Mouse (Mus musculus) mouse trophoblast stem cell (cell line): Measurements from ENCODE around the gene Gm20388.

Source experiments
- in situ Hi-C, 2 experiments: fragments of 300-500 bp; cut with MseI, MboI; formaldehyde crosslinking; loops; 2 replicates in 1 of 2; 3 replicates in 1 of 2; pipeline ENCODE4 v1.15.1; 2025

The Gm20388 gene

GRCm38 (mm10) chr8:122349357-122350297, 2439.0 kb downstream of the Gm20388 start:
- in situ Hi-C loops: no loop called here

GRCm38 (mm10) chr8:122350309-122351089, 2439.9 kb downstream of the Gm20388 start:
- in situ Hi-C loops: no loop called here

DNA sequence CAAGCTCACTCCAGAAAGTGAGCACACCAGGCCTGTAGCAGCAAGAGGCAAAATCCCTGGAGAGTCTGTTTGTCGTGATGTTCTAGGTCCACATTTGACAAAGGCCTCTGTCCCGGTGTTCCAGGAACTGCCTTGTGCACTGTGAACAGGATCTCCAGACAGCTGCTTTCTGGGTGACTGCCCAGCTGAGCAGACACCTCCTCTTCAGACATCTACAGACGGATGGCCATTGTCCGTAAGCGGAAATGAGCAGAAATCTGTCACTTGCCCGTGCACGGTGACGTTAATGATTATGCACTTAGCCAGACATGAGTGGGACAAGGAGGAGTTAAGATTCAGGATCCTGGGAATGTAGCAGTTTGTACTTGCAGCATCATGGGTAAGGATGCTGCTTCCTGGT, 2443.5 kb downstream of the Gm20388 start:
- in situ Hi-C loops: no loop called here

DNA sequence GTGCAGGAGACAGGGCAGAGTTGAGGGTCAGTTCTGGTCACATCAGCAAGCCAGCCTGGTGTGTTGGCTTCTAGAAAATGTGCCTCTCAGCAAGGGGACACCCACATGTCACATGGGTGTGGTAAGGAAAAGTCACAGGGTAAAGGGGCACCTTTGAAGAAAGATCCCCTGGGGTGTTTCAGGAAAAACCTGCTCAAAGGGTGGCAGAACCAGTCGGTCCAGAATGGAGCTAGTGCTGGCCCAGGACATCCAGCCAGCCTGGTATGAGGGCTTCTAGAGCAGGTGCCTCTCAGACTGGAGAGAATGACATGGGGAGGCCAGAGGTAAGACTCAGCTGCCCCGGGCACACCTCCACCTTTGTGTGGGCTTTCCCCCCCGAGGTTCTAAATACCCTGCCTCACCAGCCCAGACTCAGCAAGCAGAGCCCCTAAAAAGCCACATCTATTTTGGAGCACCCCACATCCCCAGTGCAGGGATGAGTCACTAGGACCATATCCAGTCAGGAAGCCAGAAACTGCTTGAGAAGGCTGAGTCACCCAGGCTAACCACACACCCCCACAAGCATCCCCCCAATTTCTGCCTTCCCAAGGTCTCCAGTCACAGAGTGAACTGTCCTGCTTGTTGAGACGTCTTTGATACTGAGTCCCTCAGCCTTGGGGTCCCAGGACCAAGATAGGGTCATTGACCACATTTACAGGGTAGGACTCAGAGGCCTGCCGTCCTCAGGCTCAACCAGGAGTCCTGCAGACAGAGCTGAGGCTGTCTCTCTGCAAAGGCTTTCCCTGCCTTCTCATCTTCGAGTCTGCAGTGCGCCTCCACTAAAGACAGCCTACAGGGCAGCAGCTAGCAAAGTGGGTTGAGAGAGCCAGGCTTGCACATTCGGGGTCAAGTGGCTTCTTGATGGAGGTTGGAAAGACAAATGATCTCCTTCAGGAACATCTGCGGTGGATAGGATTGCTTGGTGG, 2445.3 kb downstream of the Gm20388 start:
- in situ Hi-C loops: no loop called here

DNA sequence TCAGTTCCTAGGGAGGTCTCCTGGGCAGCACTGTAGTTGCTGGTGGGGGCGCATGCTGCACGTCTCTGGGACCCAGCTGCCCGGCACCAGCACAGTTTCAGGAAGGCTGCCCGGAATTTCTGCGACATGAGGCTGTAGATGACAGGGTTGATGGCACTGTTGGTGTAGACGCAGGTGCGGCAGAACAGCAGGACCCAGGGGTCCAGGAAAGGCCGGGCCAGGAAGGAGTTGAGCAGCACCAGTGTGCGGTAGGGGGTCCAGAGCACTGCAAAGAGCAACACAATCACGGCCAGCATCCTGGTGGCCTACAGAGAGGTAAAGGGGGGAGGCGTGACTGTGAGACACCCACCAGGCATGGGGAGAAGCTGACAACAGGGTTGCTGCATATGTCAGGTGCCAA, 2446.6 kb downstream of the Gm20388 start:
- in situ Hi-C loops: no loop called here

- in situ Hi-C loops: no loop called here
Observed at GRCm38 (mm10) chr8:122357641-122358040, 2447.0 kb downstream of the Gm20388 start.

DNA sequence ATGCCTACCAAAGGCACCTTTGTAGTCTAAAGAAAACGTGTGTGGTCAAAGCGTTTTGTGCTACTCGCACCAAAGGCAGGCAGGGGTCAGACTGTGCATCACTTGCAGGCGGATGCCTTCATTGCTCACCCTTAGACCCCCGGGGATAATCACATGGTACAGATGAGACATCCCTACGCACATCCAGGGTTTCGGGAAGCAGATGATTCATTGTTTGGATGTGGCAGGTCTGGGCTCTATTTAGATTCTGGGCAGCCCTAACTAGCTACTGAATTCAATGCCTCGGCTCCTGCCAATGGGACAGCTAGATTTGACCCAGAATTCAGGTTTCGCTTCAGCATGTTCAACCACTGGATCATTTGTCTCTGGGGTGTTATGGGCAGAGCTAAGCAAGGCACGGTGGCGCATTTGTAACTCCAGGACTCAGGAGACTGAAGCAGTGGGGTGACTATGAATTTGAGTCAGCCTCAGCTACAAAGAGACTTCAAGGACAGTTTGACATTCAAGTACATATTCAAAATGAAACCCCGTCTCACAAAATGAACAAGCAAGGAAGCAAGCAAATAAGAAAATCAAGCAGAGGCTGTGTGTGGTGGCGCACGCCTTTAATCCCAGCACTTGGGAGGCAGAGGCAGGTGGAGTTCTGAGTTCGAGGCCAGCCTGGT, 2448.6 kb downstream of the Gm20388 start:
- in situ Hi-C loops: no loop called here

DNA sequence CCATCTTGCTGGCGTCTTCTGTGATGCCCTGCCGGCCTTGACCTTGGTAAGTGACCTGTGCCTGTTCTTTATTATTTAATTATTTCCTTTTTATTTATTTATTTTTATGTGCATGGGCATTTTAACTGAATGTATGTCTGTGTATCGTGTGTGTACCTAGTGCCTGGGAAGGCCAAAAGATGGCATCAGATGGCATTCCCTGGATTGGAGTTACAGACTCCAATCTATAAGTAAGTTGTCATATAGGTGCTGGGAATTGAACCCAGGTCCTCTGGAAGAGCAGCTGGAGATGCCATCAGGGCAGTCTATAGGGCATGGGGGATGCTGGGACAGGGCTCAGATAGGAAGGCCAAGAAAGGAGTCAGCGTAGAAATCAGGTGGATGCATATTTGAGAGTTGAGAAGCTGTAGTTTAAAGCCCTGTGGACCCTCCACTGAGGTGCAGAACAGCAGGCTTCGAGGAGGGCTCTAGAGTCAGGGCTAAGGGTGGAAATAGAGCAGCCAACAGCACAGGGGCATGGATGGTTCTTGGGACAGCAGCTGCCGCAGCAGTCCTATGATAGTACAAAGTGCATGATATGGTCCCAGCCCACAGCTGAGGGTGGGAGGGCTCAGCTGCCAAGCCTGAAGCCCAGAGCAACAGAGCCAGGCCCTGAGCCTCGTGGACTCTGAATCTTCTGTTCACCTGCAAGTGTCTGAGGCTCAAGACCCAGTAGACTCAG, 2450.2 kb downstream of the Gm20388 start, which contains the start of gene Trhr2:
Gene Trhr2, minus strand, starts transcription at position 51 of the 721 bp plus-strand sequence.
- in situ Hi-C loops: loop anchor here in 1 of 2 experiments (10.0 kb wide), 1 partner anchor 86 kb away; no protein-coding TSS in a partner anchor

DNA sequence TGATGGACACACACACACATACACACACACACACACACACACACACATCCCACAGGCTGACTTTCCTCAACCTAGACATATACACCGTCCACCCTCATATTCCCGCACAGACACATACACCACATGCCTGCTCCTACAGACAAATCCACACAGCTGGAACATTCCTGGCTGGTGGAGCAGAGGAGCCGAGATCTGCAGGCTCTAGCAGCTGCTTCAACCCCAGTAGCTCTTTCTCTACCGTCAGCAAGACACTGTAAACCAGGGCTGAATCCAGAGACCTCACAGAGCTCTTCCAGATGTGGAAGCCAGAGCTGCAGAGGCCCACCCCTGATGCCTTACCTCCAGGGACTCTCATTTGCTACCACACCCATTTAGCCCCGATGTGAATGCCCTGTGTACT, 2451.6 kb downstream of the Gm20388 start:
- in situ Hi-C loops: loop anchor here in 1 of 2 experiments (10.0 kb wide), 1 partner anchor 87 kb away; no protein-coding TSS in a partner anchor

- in situ Hi-C loops: loop anchor here in 1 of 2 experiments (10.0 kb wide), 1 partner anchor 88 kb away; no protein-coding TSS in a partner anchor
Observed at GRCm38 (mm10) chr8:122362967-122363366, 2452.3 kb downstream of the Gm20388 start.

DNA sequence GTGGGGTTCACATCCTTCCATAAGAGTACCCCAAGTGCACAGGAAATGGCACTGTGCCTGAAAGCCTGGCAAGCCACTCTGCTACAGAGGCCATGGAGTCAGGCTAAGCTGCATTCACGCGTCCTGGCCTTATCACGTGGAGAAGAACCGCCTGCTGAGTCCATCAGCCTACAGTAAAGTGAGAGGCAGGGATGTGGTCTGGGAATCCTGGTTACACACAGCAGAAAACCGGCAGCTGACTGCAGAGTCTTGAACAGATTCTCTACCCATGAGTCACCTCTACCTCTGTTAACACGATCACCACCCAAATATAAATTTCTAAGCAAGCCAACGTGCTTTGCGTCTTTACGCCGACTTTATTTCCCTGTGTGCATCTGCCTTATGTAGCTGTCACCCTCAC, 2457.9 kb downstream of the Gm20388 start:
- in situ Hi-C loops: loop anchor here in 1 of 2 experiments (10.0 kb wide), 1 partner anchor 94 kb away; no protein-coding TSS in a partner anchor

DNA sequence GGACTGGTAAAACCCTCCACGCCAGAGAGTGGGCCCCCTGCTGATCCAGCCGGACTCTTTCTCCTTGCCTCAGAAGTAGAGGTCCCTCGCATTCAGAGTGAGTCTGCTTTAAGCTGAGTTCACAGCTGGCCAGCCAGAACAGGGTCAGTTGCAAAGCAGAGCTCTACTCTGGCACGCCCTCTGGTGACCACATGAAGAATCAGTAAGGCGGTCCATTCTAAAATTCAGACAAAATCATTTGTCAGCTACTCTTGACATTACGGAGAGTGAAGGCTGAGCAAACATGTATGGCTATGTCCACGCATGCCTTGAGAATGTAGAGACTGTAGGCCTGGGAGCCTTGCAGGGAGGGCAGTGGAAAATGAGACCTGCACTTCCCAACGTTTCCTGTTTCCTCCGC, 2459.0 kb downstream of the Gm20388 start:
- in situ Hi-C loops: loop anchor here (5.0 to 10.0 kb wide), 2 partner anchors 95 to 97 kb away; no protein-coding TSS in a partner anchor

- in situ Hi-C loops: loop anchor here in 1 of 2 experiments (5.0 kb wide), 1 partner anchor 99 kb away; no protein-coding TSS in a partner anchor
Observed at GRCm38 (mm10) chr8:122371706-122372105, 2461.1 kb downstream of the Gm20388 start.

GRCm38 (mm10) chr8:122375320-122375719, 2464.7 kb downstream of the Gm20388 start:
- in situ Hi-C loops: no loop called here

DNA sequence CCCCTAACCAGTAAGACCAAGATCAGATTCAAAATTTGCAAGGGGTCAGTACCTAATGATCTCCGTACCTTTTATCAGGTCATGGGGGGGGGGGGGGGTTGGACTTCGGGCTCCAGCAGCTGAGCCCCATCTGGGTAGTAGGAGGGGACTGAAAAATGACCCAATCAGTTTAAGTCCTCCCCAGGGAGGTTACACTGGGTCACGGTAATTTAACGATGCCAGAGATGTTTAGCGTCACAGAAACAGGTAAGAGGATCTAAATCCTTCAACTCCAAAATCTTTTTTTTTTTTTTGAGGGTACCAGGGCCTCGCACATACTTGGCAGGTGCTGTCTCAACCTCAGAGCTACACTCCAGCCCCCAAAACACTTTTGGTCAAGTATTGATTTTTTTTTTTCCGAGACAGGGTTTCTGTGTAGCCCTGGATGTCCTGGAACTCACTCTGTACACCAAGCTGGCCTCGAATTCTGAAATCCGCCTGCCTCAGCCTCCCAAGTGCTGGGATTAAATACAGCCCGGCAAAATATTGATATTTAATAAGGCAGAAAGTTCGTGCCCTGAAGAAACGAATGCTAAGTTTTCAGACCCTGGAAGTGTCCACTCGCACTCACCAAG, 2465.2 kb downstream of the Gm20388 start:
- in situ Hi-C loops: no loop called here

GRCm38 (mm10) chr8:122376365-122377231, 2466.0 kb downstream of the Gm20388 start, which contains the start of gene Zc3h18:
Zc3h18 (plus strand) TSS chr8:122376609.
- in situ Hi-C loops: no loop called here

DNA sequence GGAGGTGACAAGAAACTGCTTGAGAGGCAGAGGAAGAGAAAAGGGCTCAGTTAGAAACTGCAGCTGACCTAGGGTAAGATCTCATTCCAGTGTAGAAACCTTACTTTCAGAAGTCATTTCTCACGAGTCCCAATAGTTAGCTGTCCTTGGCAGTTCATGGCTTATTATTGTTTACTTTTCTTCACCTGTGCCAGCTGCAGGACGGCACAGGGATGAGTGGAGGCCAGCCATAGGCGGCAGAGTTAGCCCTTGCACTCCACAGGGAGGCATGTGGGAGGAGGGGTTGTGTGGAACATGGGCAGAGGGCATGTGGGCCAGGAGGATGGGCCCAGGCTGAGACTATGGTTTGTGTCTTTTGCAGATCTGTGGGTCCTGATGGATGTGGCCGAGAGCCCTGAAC, 2472.4 kb downstream of the Gm20388 start:
- in situ Hi-C loops: no loop called here

- in situ Hi-C loops: no loop called here
Observed at GRCm38 (mm10) chr8:122389357-122389756, 2478.7 kb downstream of the Gm20388 start.
